In genomic region chr4:87064561-87064960, GRCm38 (mm10) we compare ENCODE assay signal across 24 mouse cellular contexts.
DNase-seq lines count a peak whose midpoint lies in the region; ATAC-seq and TF ChIP-seq lines count a peak whose summit lies in the region.
"Had no signal": no experiment of that assay in that cellular context is flagged by ENCODE, and none has a peak within 500 bp of the region (broad histone marks: within the 10 kb centered on the region; RNA-seq: fewer than 3 reads in every experiment).

No protein-coding gene starts in this region.

- no peak overlapping the region for H3K4me3 ChIP-seq in forebrain, embryonic 16.5 days (replicated peaks; ENCODE audit: low read length)
- no peak overlapping the region for H3K4me3 ChIP-seq in forebrain, embryonic 11.5 days (ENCODE audit: low read depth, low read length)
- H3K4me3 ChIP-seq in midbrain, embryonic 14.5 days (replicated peaks; ENCODE audit: low read depth, low read length): no peak overlapping the region
- no peak overlapping the region for H3K4me3 ChIP-seq in midbrain, postnatal 0 days (ENCODE audit: low read depth, low read length)
- H3K4me3 ChIP-seq: embryonic facial prominence, embryonic 12.5 days; embryonic facial prominence, embryonic 15.5 days; heart, adult 2 months; heart, embryonic 10.5 days; heart, embryonic 13.5 days had no signal

- H3K9ac ChIP-seq in forebrain, embryonic 16.5 days (replicated peaks; ENCODE audit: low read depth, low read length): no peak overlapping the region
- no peak overlapping the region for H3K9ac ChIP-seq in forebrain, embryonic 11.5 days (ENCODE audit: low read length)
- H3K9ac ChIP-seq in midbrain, embryonic 14.5 days (replicated peaks; ENCODE audit: low read length): no peak overlapping the region
- no peak overlapping the region for H3K9ac ChIP-seq in midbrain, postnatal 0 days (replicated peaks; ENCODE audit: low read length, poor library complexity, severe bottlenecking)
- H3K9ac ChIP-seq: embryonic facial prominence, embryonic 12.5 days; embryonic facial prominence, embryonic 15.5 days; heart, embryonic 13.5 days; hindbrain, embryonic 14.5 days had no signal

- peak; percentile 66 for ATAC-seq in forebrain, embryonic 16.5 days
- ATAC-seq in forebrain, embryonic 11.5 days (replicated peaks; ENCODE audit: low FRiP score): no peak
- no peak for ATAC-seq in midbrain, embryonic 14.5 days (ENCODE audit: low FRiP score, low TSS enrichment)
- ATAC-seq in midbrain, postnatal 0 days (ENCODE audit: low FRiP score): no peak
- ATAC-seq: CD4-positive, CD25-positive, alpha-beta regulatory T cell, adult 4 months; hindbrain, postnatal 0 days; inflammation-experienced regulatory T-cells, adult 6 months; intestine, embryonic 16.5 days had no signal

- no peak overlapping the region for H3K27ac ChIP-seq in forebrain, embryonic 16.5 days (ENCODE audit: low read length)
- H3K27ac ChIP-seq in forebrain, embryonic 11.5 days (ENCODE audit: low read depth, low read length): no peak overlapping the region
- H3K27ac ChIP-seq in midbrain, embryonic 14.5 days (replicated peaks; ENCODE audit: low read depth, low read length): no peak overlapping the region
- H3K27ac ChIP-seq in midbrain, postnatal 0 days (ENCODE audit: low read depth, low read length): no peak overlapping the region
- H3K27ac ChIP-seq: embryonic facial prominence, embryonic 12.5 days; embryonic facial prominence, embryonic 15.5 days; heart, adult 2 months; hindbrain, embryonic 14.5 days; hindbrain, postnatal 0 days had no signal

- no peaks in the 10 kb centered on the region for H3K9me3 ChIP-seq in forebrain, embryonic 16.5 days (ENCODE audit: control insufficient read depth, low read length)
- no peaks in the 10 kb centered on the region for H3K9me3 ChIP-seq in forebrain, embryonic 11.5 days (ENCODE audit: control insufficient read depth, low read length)
- H3K9me3 ChIP-seq in midbrain, embryonic 14.5 days (ENCODE audit: control insufficient read depth, low read length): no peaks in the 10 kb centered on the region
- no peaks in the 10 kb centered on the region for H3K9me3 ChIP-seq in midbrain, postnatal 0 days (ENCODE audit: low read length)
- H3K9me3 ChIP-seq: embryonic facial prominence, embryonic 12.5 days; embryonic facial prominence, embryonic 15.5 days; heart, embryonic 10.5 days; heart, embryonic 13.5 days had no signal

- 56% methylated on average over 2 of the region's 2 CpGs for WGBS in forebrain, embryonic 16.5 days
- WGBS in forebrain, embryonic 11.5 days: 86% methylated on average over 2 of the region's 2 CpGs
- WGBS in midbrain, embryonic 14.5 days: 68% methylated on average over 2 of the region's 2 CpGs
- WGBS in midbrain, postnatal 0 days: 57% methylated on average over 2 of the region's 2 CpGs

- no peak overlapping the region for H3K4me2 ChIP-seq in forebrain, embryonic 16.5 days (ENCODE audit: low read length)
- H3K4me2 ChIP-seq in forebrain, embryonic 11.5 days (ENCODE audit: low read depth, low read length, severe bottlenecking): no peak overlapping the region
- no peak overlapping the region for H3K4me2 ChIP-seq in midbrain, embryonic 14.5 days (ENCODE audit: low read length)
- no peak overlapping the region for H3K4me2 ChIP-seq in midbrain, postnatal 0 days (ENCODE audit: low read depth, low read length, poor library complexity, severe bottlenecking)
- H3K4me2 ChIP-seq: embryonic facial prominence, embryonic 12.5 days; embryonic facial prominence, embryonic 15.5 days; hindbrain, embryonic 14.5 days had no signal

- no peak for DNase-seq in forebrain, embryonic 11.5 days (ENCODE audit: low spot score)
- peak; percentile 46 for DNase-seq in midbrain, embryonic 14.5 days
- no peak for DNase-seq in midbrain, postnatal 0 days (ENCODE audit: low spot score)
- DNase-seq in brain, embryonic 14.5 days (ENCODE audit: low read depth): peak; percentile 74
- DNase-seq in kidney, postnatal 10 days: no peak
- DNase-seq: adrenal gland, postnatal 10 days; adrenal gland, postnatal 36 days; cerebellum, adult 11 months; cerebellum, adult 2 months; cerebellum, adult 9-11 months; cerebellum, postnatal 25 days; gastrocnemius, postnatal 10 days; gastrocnemius, postnatal 36 days; heart, adult 2 months had no signal

- no peaks in the 10 kb centered on the region for H3K27me3 ChIP-seq in forebrain, embryonic 16.5 days (replicated peaks; ENCODE audit: control insufficient read depth, insufficient read depth, low read length)
- H3K27me3 ChIP-seq in forebrain, embryonic 11.5 days (ENCODE audit: control insufficient read depth, insufficient read depth, low read length): no peaks in the 10 kb centered on the region
- no peaks in the 10 kb centered on the region for H3K27me3 ChIP-seq in midbrain, embryonic 14.5 days (ENCODE audit: control insufficient read depth, insufficient read depth, low read length)
- H3K27me3 ChIP-seq in midbrain, postnatal 0 days (ENCODE audit: insufficient read depth, low read length): no peaks in the 10 kb centered on the region
- H3K27me3 ChIP-seq: embryonic facial prominence, embryonic 12.5 days; embryonic facial prominence, embryonic 15.5 days; heart, embryonic 13.5 days had no signal

- peaks cover 22% of the 10 kb centered on the region for H3K4me1 ChIP-seq in forebrain, embryonic 16.5 days (replicated peaks; ENCODE audit: control insufficient read depth, insufficient read depth, low read length)
- H3K4me1 ChIP-seq in forebrain, embryonic 11.5 days (replicated peaks; ENCODE audit: control insufficient read depth, insufficient read depth, low read length): no peaks in the 10 kb centered on the region
- H3K4me1 ChIP-seq in midbrain, embryonic 14.5 days (ENCODE audit: control insufficient read depth, insufficient read depth, low read length): peaks cover 12% of the 10 kb centered on the region
- H3K4me1 ChIP-seq in midbrain, postnatal 0 days (ENCODE audit: insufficient read depth, low read length): peaks cover 3% of the 10 kb centered on the region; the same call in 1 of the 2 replicates
- H3K4me1 ChIP-seq: embryonic facial prominence, embryonic 12.5 days; embryonic facial prominence, embryonic 15.5 days had no signal

- TF ChIP-seq POLR2A in brain, embryonic 14.5 days (IDR thresholded peaks at IDR 0.05; ENCODE audit: borderline replicate concordance, extremely low read depth, insufficient read depth, insufficient read length, poor library complexity, severe bottlenecking): no peak

- TF ChIP-seq CTCF in midbrain, postnatal 0 days (IDR thresholded peaks at IDR 0.05): no peak
- TF ChIP-seq CTCF in brain, embryonic 14.5 days (IDR thresholded peaks at IDR 0.05; ENCODE audit: borderline replicate concordance, extremely low read depth, insufficient read depth, insufficient read length): no peak

- H3K36me3 ChIP-seq in forebrain, embryonic 16.5 days (ENCODE audit: control insufficient read depth, insufficient read depth): no peaks in the 10 kb centered on the region
- H3K36me3 ChIP-seq in forebrain, embryonic 11.5 days (ENCODE audit: control insufficient read depth, insufficient read depth, low read length): no peaks in the 10 kb centered on the region
- no peaks in the 10 kb centered on the region for H3K36me3 ChIP-seq in midbrain, embryonic 14.5 days (ENCODE audit: control insufficient read depth, insufficient read depth, low read length)
- H3K36me3 ChIP-seq in midbrain, postnatal 0 days (ENCODE audit: insufficient read depth, low read length): no peaks in the 10 kb centered on the region
- H3K36me3 ChIP-seq: embryonic facial prominence, embryonic 12.5 days; embryonic facial prominence, embryonic 15.5 days; heart, embryonic 10.5 days; heart, embryonic 13.5 days had no signal

Comparison
In these comparisons a context has a peak if more than half of its experiments do, and no peak if none do; other contexts are left out.
1. DNase-seq: peak in midbrain, embryonic 14.5 days (single experiment) and brain, embryonic 14.5 days (single experiment); none in forebrain, embryonic 11.5 days (single experiment), midbrain, postnatal 0 days (single experiment) and kidney, postnatal 10 days (single experiment).